Mouse (Mus musculus): ENCODE measurements around the gene Sqstm1. TPM values are rescaled to one million over a fixed set of nuclear protein-coding genes. Genes with fewer than 3 reads are reported as not detected.

Sqstm1 gene
- polyA plus RNA-seq, 1 experiment from 2014 or later: 197 TPM

DNA sequence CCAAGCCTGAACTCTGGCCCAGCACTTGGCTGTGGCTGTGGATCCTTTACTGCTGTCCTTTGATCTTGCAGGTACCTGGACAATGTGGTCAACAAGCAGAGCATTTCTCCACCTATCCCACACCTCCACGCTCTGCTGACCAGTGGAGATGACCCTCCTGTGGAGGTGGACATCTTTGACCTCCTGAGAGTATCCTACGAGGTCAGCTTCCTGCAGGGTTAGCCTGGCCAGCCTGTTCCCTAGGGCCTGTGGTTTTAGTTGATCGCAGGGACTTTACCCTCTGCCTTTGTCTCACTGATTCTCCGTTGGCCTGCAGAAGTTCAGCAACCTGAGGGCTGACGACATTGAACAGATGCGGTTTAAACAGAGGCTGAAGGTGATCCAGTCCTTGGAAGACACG is 52.3 kb downstream of the Sqstm1 start:
- Histone ChIP-seq H3K4me2 (replicated peaks; ENCODE audit: low read depth, low read length) (no peak overlapping the region), H3K27ac (ENCODE audit: low read depth, low read length) (no peak overlapping the region), H3K4me3 (ENCODE audit: low read length) (no peak overlapping the region), H3K36me3 (ENCODE audit: control insufficient read depth, insufficient read depth, low read length) (peaks cover 74% of the 10 kb centered on the region), H3K9ac (ENCODE audit: low read depth, low read length) (no peak overlapping the region), H3K4me1 (ENCODE audit: control insufficient read depth, insufficient read depth, low read length) (peaks cover 9% of the 10 kb centered on the region), H3K27me3 (ENCODE audit: control insufficient read depth, insufficient read depth, low read length) (no peaks in the 10 kb centered on the region), H3K9me3 (ENCODE audit: control insufficient read depth, low read length) (no peaks in the 10 kb centered on the region)
- no peak for ATAC-seq (ENCODE audit: low FRiP score, low TSS enrichment)
- WGBS: 90% methylated on average over 7 of the region's 7 CpGs

DNA sequence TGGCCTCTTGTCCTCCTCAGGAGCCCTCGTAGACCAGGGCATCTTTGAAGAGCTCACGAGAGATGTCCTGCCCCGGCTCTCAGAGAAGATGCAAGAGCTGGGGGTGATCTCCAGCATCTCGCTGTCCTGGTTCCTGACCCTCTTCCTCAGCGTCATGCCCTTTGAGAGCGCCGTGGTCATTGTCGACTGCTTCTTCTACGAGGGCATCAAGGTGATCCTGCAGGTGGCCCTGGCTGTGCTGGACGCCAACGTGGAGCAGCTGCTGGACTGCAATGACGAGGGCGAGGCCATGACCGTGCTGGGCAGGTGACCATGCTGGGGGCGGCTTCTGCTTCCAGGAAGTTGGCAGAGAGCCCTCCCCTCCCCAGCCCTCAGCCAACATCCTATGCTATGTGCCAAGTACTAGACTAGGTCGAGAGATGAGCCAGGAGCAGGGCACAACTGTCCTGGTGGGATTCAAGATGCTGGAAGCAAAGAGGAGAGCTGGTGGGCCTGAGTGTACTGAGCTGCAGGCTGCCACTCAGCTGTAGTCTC is 53.8 kb downstream of the Sqstm1 start:
- H3K4me3 ChIP-seq (ENCODE audit: low read length): no peak overlapping the region
- no peak overlapping the region for H3K9ac ChIP-seq (ENCODE audit: low read depth, low read length)
- H3K27me3 ChIP-seq (ENCODE audit: control insufficient read depth, insufficient read depth, low read length): no peaks in the 10 kb centered on the region
- H3K27ac ChIP-seq (ENCODE audit: low read depth, low read length): no peak overlapping the region
- H3K4me1 ChIP-seq (ENCODE audit: control insufficient read depth, insufficient read depth, low read length): peaks cover 9% of the 10 kb centered on the region
- ATAC-seq (ENCODE audit: low FRiP score, low TSS enrichment): no peak
- H3K4me2 ChIP-seq (replicated peaks; ENCODE audit: low read depth, low read length): no peak overlapping the region
- no peaks in the 10 kb centered on the region for H3K9me3 ChIP-seq (ENCODE audit: control insufficient read depth, low read length)
- peaks cover 82% of the 10 kb centered on the region for H3K36me3 ChIP-seq (ENCODE audit: control insufficient read depth, insufficient read depth, low read length)
- 93% methylated on average over 16 of the region's 16 CpGs for WGBS

DNA sequence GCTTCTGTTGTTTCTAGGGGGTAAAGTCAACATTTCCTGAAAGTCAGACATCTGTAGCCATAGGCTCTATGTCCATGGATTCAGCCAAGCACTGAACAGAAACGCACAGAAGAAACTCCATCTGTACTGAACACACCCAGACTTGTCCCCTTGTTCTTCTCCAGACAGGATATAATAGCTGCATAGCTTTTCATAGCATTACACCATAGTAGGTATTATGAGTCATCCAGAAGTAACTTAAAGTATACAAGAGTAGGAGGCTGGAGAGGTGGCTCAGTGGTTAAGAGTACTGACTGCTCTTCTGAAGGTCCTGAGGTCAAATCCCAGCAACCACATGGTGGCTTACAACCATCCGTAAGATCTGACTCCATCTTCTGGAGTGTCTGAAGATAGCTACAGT is 54.8 kb downstream of the Sqstm1 start:
- H3K4me3 ChIP-seq (ENCODE audit: low read length): no peak overlapping the region
- peaks cover 85% of the 10 kb centered on the region for H3K36me3 ChIP-seq (ENCODE audit: control insufficient read depth, insufficient read depth, low read length)
- no peaks in the 10 kb centered on the region for H3K27me3 ChIP-seq (ENCODE audit: control insufficient read depth, insufficient read depth, low read length)
- ATAC-seq (ENCODE audit: low FRiP score, low TSS enrichment): no peak
- H3K4me1 ChIP-seq (ENCODE audit: control insufficient read depth, insufficient read depth, low read length): peaks cover 9% of the 10 kb centered on the region
- no peak overlapping the region for H3K27ac ChIP-seq (ENCODE audit: low read depth, low read length)
- 88% methylated on average over 2 of the region's 2 CpGs for WGBS
- no peak overlapping the region for H3K9ac ChIP-seq (ENCODE audit: low read depth, low read length)
- H3K4me2 ChIP-seq (replicated peaks; ENCODE audit: low read depth, low read length): no peak overlapping the region
- no peaks in the 10 kb centered on the region for H3K9me3 ChIP-seq (ENCODE audit: control insufficient read depth, low read length)

DNA sequence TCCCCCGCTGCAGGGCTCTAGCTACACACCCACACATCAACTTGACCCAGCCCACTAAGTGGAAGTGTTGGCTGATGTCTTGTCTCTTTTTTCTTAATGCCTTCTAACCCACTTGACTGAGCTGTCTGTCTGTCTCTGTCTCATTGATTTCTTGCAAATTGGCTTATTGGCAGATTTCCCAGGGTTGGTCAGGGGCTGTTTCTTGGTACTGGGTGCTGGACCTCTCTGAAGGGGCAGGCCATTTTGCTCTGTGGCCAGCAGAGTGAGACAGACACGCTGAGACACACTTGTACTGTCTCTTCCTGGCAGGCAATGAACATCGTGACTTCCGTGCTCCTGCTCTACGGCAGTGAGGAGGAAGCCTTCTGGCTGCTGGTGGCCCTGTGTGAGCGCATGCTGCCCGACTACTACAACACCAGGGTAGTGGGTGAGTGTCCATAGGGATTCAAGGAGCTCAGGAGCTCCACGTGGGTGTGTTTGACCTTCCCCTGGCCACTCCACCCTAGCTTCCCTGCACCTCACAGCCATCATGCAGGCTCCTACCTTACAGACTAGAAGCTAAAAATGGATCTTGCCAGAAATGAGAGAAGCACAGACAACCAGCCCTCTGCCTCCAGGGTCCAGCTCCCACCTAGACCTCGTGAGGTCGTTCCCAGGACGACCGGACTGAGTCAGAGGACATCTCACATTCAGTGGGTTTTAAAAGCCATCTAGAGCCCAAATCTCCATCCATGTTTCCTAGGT is 55.7 kb downstream of the Sqstm1 start:
- ATAC-seq (ENCODE audit: low FRiP score, low TSS enrichment): no peak

DNA sequence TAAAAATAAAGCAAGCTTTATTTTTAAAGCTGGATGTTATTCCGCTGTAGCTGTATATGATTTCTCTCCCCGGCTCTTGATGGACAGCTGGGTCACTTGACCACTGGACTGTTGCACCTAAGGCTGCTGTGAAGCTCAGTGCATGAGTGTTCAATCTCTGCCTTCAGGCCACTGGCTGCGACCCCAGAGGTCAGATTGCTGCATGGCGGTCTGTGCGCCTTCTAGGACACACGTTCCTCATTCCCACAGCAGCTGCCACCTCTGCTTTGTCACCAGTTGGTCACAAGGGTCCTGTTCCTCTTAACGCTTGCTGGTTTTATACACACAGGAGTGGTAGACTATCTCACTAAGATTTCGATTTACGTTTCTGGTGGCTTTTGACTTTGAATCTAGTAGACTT is 56.5 kb downstream of the Sqstm1 start:
- H3K4me1 ChIP-seq (ENCODE audit: control insufficient read depth, insufficient read depth, low read length): peaks cover 9% of the 10 kb centered on the region
- no peaks in the 10 kb centered on the region for H3K27me3 ChIP-seq (ENCODE audit: control insufficient read depth, insufficient read depth, low read length)
- no peak overlapping the region for H3K9ac ChIP-seq (ENCODE audit: low read depth, low read length)
- H3K9me3 ChIP-seq (ENCODE audit: control insufficient read depth, low read length): no peaks in the 10 kb centered on the region
- no peak overlapping the region for H3K27ac ChIP-seq (ENCODE audit: low read depth, low read length)
- peaks cover 88% of the 10 kb centered on the region for H3K36me3 ChIP-seq (ENCODE audit: control insufficient read depth, insufficient read depth, low read length)
- no peak overlapping the region for H3K4me3 ChIP-seq (ENCODE audit: low read length)
- no peak for ATAC-seq (ENCODE audit: low FRiP score, low TSS enrichment)
- WGBS: 40% methylated on average over 9 of the region's 9 CpGs
- H3K4me2 ChIP-seq (replicated peaks; ENCODE audit: low read depth, low read length): no peak overlapping the region

More for the DNA sequence above, 55.7 kb downstream of the Sqstm1 start:
- Histone ChIP-seq H3K4me1 (ENCODE audit: control insufficient read depth, insufficient read depth, low read length) (peaks cover 9% of the 10 kb centered on the region), H3K9ac (ENCODE audit: low read depth, low read length) (no peak overlapping the region), H3K27ac (ENCODE audit: low read depth, low read length) (no peak overlapping the region), H3K4me2 (replicated peaks; ENCODE audit: low read depth, low read length) (no peak overlapping the region), H3K9me3 (ENCODE audit: control insufficient read depth, low read length) (no peaks in the 10 kb centered on the region), H3K36me3 (ENCODE audit: control insufficient read depth, insufficient read depth, low read length) (peaks cover 87% of the 10 kb centered on the region), H3K4me3 (ENCODE audit: low read length) (no peak overlapping the region), H3K27me3 (ENCODE audit: control insufficient read depth, insufficient read depth, low read length) (no peaks in the 10 kb centered on the region)
- WGBS: 74% methylated on average over 12 of the region's 12 CpGs

DNA sequence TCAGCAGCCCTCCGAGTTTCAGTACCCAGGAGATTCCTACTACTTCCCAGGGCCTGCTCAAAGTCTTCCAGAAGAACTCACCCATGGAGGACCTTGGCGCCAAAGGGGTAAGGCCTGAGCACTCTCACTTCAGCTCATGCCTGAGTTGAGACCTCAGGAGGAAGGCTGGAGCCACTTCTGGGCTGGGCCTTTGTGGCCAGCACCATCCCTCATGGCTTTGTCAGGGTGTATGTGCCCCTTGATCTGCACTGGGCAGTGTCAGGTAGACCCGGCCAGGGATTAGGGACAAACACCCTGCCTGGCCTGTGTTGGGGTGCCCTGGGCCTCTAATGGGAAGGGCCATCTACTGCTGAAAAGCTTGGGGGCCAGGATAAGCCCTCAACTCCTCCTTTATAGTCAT is 59.3 kb downstream of the Sqstm1 start:
- H3K27me3 ChIP-seq (ENCODE audit: control insufficient read depth, insufficient read depth, low read length): no peaks in the 10 kb centered on the region
- no peak for ATAC-seq (ENCODE audit: low FRiP score, low TSS enrichment)
- peaks cover 9% of the 10 kb centered on the region for H3K4me1 ChIP-seq (ENCODE audit: control insufficient read depth, insufficient read depth, low read length)
- no peak overlapping the region for H3K4me3 ChIP-seq (ENCODE audit: low read length)
- H3K36me3 ChIP-seq (ENCODE audit: control insufficient read depth, insufficient read depth, low read length): peaks cover 82% of the 10 kb centered on the region
- H3K4me2 ChIP-seq (replicated peaks; ENCODE audit: low read depth, low read length): no peak overlapping the region
- H3K9me3 ChIP-seq (ENCODE audit: control insufficient read depth, low read length): no peaks in the 10 kb centered on the region
- WGBS: 78% methylated on average over 3 of the region's 3 CpGs
- H3K9ac ChIP-seq (ENCODE audit: low read depth, low read length): no peak overlapping the region
- no peak overlapping the region for H3K27ac ChIP-seq (ENCODE audit: low read depth, low read length)

DNA sequence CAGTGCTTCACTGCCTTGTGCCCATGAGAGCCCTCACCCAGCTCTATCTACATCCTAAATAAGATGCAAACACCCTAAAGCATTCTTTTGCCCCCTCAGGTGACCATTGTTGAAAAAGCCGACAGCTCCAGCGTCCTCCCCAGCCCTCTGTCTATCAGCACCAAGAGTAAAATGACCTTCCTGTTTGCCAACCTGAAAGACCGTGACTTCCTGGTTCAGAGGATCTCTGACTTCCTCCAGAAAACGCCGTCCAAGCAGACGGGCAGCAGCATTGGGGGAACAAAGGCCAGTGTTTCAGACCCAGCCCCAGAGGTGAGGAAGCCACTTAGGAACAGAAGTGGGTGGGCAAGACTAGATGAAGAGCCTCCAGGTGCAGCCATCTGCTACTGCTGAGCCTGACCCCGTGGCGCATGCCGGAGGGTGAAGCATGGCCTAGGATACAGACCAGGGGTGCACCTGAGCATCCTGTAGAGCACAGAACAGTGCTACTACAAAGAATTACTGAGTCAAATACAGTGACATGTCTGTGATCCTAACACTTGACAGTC is 61.0 kb downstream of the Sqstm1 start:
- 88% methylated on average over 9 of the region's 9 CpGs for WGBS
- Histone ChIP-seq H3K9me3 (ENCODE audit: control insufficient read depth, low read length) (no peaks in the 10 kb centered on the region), H3K4me3 (ENCODE audit: low read length) (no peak overlapping the region), H3K27ac (ENCODE audit: low read depth, low read length) (no peak overlapping the region), H3K9ac (ENCODE audit: low read depth, low read length) (no peak overlapping the region), H3K36me3 (ENCODE audit: control insufficient read depth, insufficient read depth, low read length) (peaks cover 83% of the 10 kb centered on the region), H3K27me3 (ENCODE audit: control insufficient read depth, insufficient read depth, low read length) (no peaks in the 10 kb centered on the region), H3K4me1 (ENCODE audit: control insufficient read depth, insufficient read depth, low read length) (peaks cover 9% of the 10 kb centered on the region), H3K4me2 (replicated peaks; ENCODE audit: low read depth, low read length) (no peak overlapping the region)
- no peak for ATAC-seq (ENCODE audit: low FRiP score, low TSS enrichment)

Small RNAs within 50 kb of the gene (microRNA-seq; reads per million reads assigned to microRNA genes)
- gene Mir6919: not detected

Other genes starting within 250 kb of the Sqstm1 start
- gene Rnf130, start 185.5 kb downstream of the Sqstm1 start, polyA plus RNA-seq (2014; fragmentation: Nextera tagmentation; extraction: Ambion mirVana): 69.3 and 71.2 TPM in 2 replicates
- 22.8 and 36.8 TPM in 2 replicates for gene Tbc1d9b, start 79.4 kb downstream of the Sqstm1 start, polyA plus RNA-seq (2014; fragmentation: Nextera tagmentation; extraction: Ambion mirVana)
- 21.8 and 22.0 TPM in 2 replicates for gene Mrnip, start 36.4 kb downstream of the Sqstm1 start, polyA plus RNA-seq (2014; fragmentation: Nextera tagmentation; extraction: Ambion mirVana)
- 37.0 and 39.2 TPM in 2 replicates for gene Mgat4b, start 63 bp upstream of the Sqstm1 start, polyA plus RNA-seq (2014; fragmentation: Nextera tagmentation; extraction: Ambion mirVana)
- 1.6 and 1.9 TPM in 2 replicates for gene Ltc4s, start 27.8 kb upstream of the Sqstm1 start, polyA plus RNA-seq (2014; fragmentation: Nextera tagmentation; extraction: Ambion mirVana)
- gene Maml1, start 81.5 kb upstream of the Sqstm1 start, polyA plus RNA-seq (2014; fragmentation: Nextera tagmentation; extraction: Ambion mirVana): 10.5 and 10.7 TPM in 2 replicates
- gene Canx, start 114.8 kb upstream of the Sqstm1 start, polyA plus RNA-seq (2014; fragmentation: Nextera tagmentation; extraction: Ambion mirVana): 237 and 277 TPM in 2 replicates
- gene Cby3, start 143.6 kb upstream of the Sqstm1 start, polyA plus RNA-seq (2014; fragmentation: Nextera tagmentation; extraction: Ambion mirVana): 0.79 and 1.1 TPM in 2 replicates
- gene Hnrnph1, start 166.2 kb upstream of the Sqstm1 start, polyA plus RNA-seq (2014; fragmentation: Nextera tagmentation; extraction: Ambion mirVana): 598 and 606 TPM in 2 replicates
- gene Rufy1, start 220.3 kb upstream of the Sqstm1 start, polyA plus RNA-seq (2014; fragmentation: Nextera tagmentation; extraction: Ambion mirVana): 20.8 and 29.3 TPM in 2 replicates

Data from kidney, embryonic 14.5 days (tissue).